Mouse (Mus musculus): Measurements from ENCODE around the gene Accs. TPM values are rescaled to one million over a fixed set of nuclear protein-coding genes. Genes with fewer than 3 reads are reported as not detected.

Accs gene
- polyA plus RNA-seq (2015; fragmentation: Nextera tagmentation; extraction: Ambion mirVana), result 4.5 and 6.7 TPM in 2 replicates

GRCm38 (mm10) chr2:93849505-93850089 is at the start of gene Accs:
Gene Accs, minus strand, starts transcription at chr2:93849943.

GRCm38 (mm10) chr2:93869107-93869600 is 19.4 kb upstream of the Accs start, which contains the start of gene Accsl:
Gene Accsl, minus strand, starts transcription at chr2:93869157.

GRCm38 (mm10) chr2:93822045-93822749 is 27.5 kb downstream of the Accs start, which contains the start of gene Ext2:
Gene Ext2, minus strand, starts transcription at chr2:93822568.

Other genes with a start within 250 kb of the Accs start
- gene Alx4, start 207.6 kb downstream of the Accs start, polyA plus RNA-seq (2015; fragmentation: Nextera tagmentation; extraction: Ambion mirVana), result 0.04 TPM in 2 replicates
- 63.0 and 70.3 TPM in 2 replicates for gene Ext2, start 27.4 kb downstream of the Accs start, polyA plus RNA-seq (2015; fragmentation: Nextera tagmentation; extraction: Ambion mirVana)
- gene Accsl, start 19.2 kb upstream of the Accs start, polyA plus RNA-seq (2015; fragmentation: Nextera tagmentation; extraction: Ambion mirVana), result 0.19 and 0.37 TPM in 2 replicates
- 28.0 and 38.1 TPM in 2 replicates for gene Gm13889, start 107.3 kb upstream of the Accs start, polyA plus RNA-seq (2015; fragmentation: Nextera tagmentation; extraction: Ambion mirVana)
- gene Gm27027, start 146.4 kb upstream of the Accs start, polyA plus RNA-seq (2015; fragmentation: Nextera tagmentation; extraction: Ambion mirVana), result not detected in 2 replicates
- gene Alkbh3, start 160.9 kb upstream of the Accs start, polyA plus RNA-seq (2015; fragmentation: Nextera tagmentation; extraction: Ambion mirVana), result 44.9 and 45.2 TPM in 2 replicates